Mouse (Mus musculus) left cerebral cortex, postnatal 10 days (tissue): ENCODE data around the gene Prcd. TPM values are rescaled to one million over a fixed set of nuclear protein-coding genes. Genes with fewer than 3 reads are reported as not detected.
A peak's percentile ranks its signal among the peaks of the same experiment; 100 is the strongest.
"Not testable (repeated sequence)": the region's sequence is repeated elsewhere in the genome, so short reads cannot be mapped to it uniquely, and the experiment has no call there.

Experiments used
- DNase-seq, 2 experiments: peaks; one replicate each; pipeline ENCODE4 v3.0.0; 2021 to 2022; ENCODE audit warnings: low spot score in 2 of 2, mixed read lengths in 1 of 2; ENCODE audit errors: extremely low spot score in 1 of 2
- intact Hi-C: fragments of 180-260 bp; cut with DNase I; formaldehyde crosslinking; loops from one replicate; pipeline ENCODE4 v1.15.1; 2025
- total RNA-seq, 2 experiments: library from RNA; stranded (reverse); gene quantifications; 2 replicates each; pipeline ENCODE4 v1.2.3; 2021

Gene Prcd
- total RNA-seq, 2 experiments from 2014 or later: 1.7 to 3.3 TPM

- intact Hi-C loops: no loop called here
- DNase-seq: no peak
Observed at GRCm38 (mm10) chr11:116660181-116660580, 6.8 kb downstream of the Prcd start.

GRCm38 (mm10) chr11:116661291-116661947 is 8.1 kb downstream of the Prcd start:
- DNase-seq: peak in 1 of 2 experiments; percentile 63
- intact Hi-C loops: no loop called here

GRCm38 (mm10) chr11:116661948-116662377 is 8.6 kb downstream of the Prcd start:
- intact Hi-C loops: no loop called here

GRCm38 (mm10) chr11:116665289-116665688 is 12.0 kb downstream of the Prcd start:
- no peak for DNase-seq
- intact Hi-C loops: no loop called here

More at GRCm38 (mm10) chr11:116661948-116662377, 8.6 kb downstream of the Prcd start:
- DNase-seq: peak in 1 of 2 experiments; percentile 71

- no peak for DNase-seq
- intact Hi-C loops: no loop called here
Observed at GRCm38 (mm10) chr11:116666566-116666965, 13.2 kb downstream of the Prcd start.

GRCm38 (mm10) chr11:116667012-116667411 is 13.7 kb downstream of the Prcd start:
- intact Hi-C loops, DNase-seq: not testable (repeated sequence)

GRCm38 (mm10) chr11:116667930-116668329 is 14.6 kb downstream of the Prcd start:
- intact Hi-C loops: no loop called here
- no peak for DNase-seq

GRCm38 (mm10) chr11:116668381-116668825 is 15.1 kb downstream of the Prcd start:
- intact Hi-C loops: no loop called here
- DNase-seq: peak in 1 of 2 experiments; percentile 26

GRCm38 (mm10) chr11:116668839-116669238 is 15.5 kb downstream of the Prcd start:
- DNase-seq: peak in 1 of 2 experiments; percentile 31
- intact Hi-C loops: no loop called here

- intact Hi-C loops: no loop called here
- DNase-seq: peak in 1 of 2 experiments; percentile 18
Observed at GRCm38 (mm10) chr11:116669316-116669715, 16.0 kb downstream of the Prcd start.

GRCm38 (mm10) chr11:116669787-116670365 is 16.5 kb downstream of the Prcd start:
- DNase-seq: peak in 1 of 2 experiments; percentile 13
- intact Hi-C loops: loop anchor here (2.0 kb wide), 1 partner anchor 27 kb away; no protein-coding TSS in a partner anchor

GRCm38 (mm10) chr11:116670386-116670785 is 17.1 kb downstream of the Prcd start:
- DNase-seq: no peak
- intact Hi-C loops: loop anchor here (2.0 kb wide), 1 partner anchor 28 kb away; no protein-coding TSS in a partner anchor

GRCm38 (mm10) chr11:116671112-116671844 is 17.9 kb downstream of the Prcd start:
- DNase-seq: peak; percentile 97
- intact Hi-C loops: loop anchor here (2.0 kb wide), 1 partner anchor 28 kb away; no protein-coding TSS in a partner anchor

- DNase-seq: peak in 1 of 2 experiments; percentile 19
- intact Hi-C loops: loop anchor here (2.0 kb wide), 1 partner anchor 29 kb away; no protein-coding TSS in a partner anchor
Observed at GRCm38 (mm10) chr11:116671845-116672434, 18.6 kb downstream of the Prcd start.

GRCm38 (mm10) chr11:116672595-116672994 is 19.3 kb downstream of the Prcd start:
- DNase-seq: no peak
- intact Hi-C loops: no loop called here

GRCm38 (mm10) chr11:116673410-116673809 is 20.1 kb downstream of the Prcd start:
- no peak for DNase-seq
- intact Hi-C loops: no loop called here

GRCm38 (mm10) chr11:116674616-116675379 is 21.5 kb downstream of the Prcd start:
- DNase-seq: peak in 1 of 2 experiments; percentile 30
- intact Hi-C loops: no loop called here

GRCm38 (mm10) chr11:116675429-116675828 is 22.1 kb downstream of the Prcd start:
- DNase-seq: peak in 1 of 2 experiments; percentile 24
- intact Hi-C loops: not testable (repeated sequence)
